Mouse (Mus musculus) kidney, postnatal 36 days (tissue): ENCODE measurements around the gene Ppcs.

Experiments
- DNase-seq, 2 experiments: peaks; one replicate each; pipeline ENCODE4 v3.0.0; 2021 to 2022; ENCODE audit warnings: mixed read lengths in 2 of 2

Gene Ppcs

DNA sequence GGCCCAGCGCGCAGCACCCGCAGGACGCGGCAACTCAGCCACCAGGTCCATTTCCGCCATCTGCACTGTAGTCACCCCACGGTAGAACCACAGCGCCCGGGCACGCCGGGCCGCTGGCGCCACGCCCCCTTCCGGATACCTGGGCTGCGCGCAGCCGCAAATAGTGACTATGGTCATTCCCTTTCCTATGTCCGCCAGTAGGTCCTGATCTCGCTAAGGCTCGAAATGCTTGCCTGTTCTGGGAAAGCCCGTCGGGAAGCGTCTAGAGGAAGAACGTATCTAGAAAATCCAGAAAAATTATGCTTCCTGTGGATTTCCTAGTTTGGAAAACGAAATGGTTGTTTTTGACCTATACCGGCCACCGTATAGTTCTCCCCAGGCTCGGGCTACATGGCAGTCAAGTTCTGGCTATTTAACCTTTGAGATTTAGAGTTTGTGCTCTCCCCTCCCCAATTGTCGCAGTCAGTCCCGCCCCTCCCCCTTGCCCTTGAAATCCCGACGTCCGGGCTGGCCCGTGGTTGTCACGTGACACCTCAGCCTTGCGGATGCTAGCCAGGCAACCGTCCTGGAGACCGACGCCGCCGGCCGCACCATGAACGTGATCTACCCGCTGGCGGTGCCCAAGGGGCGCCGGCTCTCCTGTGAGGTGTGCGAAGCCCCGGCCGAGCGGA is at the start of gene Ppcs, which contains the start of gene Zmynd12:
Gene Ppcs, minus strand, starts transcription at position 127 of the 671 bp plus-strand sequence.
Gene Zmynd12, plus strand, starts transcription at position 521 of the 671 bp plus-strand sequence.
- DNase-seq, result peak; percentile 97

DNA sequence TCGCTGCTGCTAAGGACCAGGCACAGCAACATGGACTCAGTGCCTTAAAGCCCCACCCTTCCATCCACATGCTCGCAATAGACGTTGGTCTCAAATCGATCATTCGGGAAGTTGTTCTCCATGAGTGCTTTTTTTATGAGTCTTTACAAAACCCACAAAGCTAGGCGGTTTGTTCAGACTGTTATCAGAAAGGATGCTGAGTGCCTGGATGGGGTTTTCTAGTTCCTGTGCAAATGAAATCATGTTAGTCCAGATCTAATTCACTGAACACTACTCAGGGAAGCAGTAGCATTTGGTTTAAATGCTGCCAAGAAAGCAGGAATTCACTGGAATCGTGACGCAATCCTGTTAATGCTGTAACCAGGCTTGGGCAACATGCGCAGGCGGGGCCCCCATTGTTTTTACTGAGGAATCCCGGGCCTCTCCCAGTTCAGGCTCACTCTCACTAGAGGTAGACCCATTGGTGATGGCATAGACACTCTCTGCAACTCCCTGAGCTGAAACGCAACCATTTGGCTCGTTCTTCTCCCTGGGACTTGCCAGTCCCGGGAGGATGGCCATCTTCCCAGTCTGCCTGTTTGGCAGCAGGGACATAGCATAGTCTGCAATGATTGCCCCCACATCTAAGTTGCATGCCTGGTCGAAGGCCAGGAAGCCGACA is 45.6 kb upstream of the Ppcs start:
- DNase-seq, result peak in 1 of 2 experiments; percentile 19

DNA sequence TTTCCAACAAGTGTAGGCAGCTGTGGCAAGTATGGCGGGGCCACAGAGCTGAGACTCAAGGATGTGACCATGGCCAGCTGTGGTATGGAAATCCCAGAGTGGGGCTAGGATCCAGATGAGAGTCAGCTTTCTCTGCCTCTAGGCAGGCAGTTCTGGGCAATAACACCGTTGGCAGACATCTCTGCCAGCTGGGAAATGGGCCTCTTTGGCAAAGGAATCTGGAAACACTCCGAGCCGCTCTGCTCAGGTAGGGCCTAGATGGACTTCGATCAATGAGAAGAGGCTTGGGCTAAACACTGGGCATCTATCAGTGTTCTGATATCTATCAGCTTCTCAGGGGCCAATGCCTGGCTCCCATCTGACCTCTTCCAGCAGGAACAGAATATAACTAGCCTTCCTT is 43.6 kb upstream of the Ppcs start:
- DNase-seq, result no peak

DNA sequence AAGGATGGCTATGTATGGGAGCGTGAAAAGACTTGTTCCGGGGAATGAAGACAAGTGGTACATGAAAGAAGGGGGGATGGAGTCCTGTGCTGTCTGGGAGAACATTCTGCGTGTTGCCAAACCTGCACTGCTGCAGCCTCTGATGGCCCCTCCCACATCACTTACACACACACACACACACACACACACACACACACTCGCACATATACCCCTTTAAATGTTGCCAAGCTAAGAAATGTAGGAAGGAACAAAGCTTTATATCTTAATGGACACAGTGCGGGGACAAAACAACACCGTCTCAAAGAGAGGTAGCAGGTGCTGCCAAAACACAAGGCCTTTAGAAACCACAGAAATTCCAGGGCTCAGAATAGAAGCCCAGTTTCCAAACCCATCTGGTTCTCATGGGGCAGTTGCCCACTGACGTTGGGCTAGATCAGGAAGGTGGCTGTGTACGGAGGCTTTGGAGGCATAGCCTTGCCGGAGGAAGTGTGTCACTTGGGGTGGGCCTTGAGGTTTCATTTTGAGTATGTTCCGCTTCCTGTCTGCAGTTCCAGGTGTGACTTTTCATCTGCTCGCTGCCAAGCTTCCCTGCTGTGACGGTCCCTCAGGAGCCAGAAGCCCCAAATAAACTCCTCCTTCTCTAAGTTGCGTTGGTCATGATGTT is 41.7 kb upstream of the Ppcs start:
- no peak for DNase-seq

DNA sequence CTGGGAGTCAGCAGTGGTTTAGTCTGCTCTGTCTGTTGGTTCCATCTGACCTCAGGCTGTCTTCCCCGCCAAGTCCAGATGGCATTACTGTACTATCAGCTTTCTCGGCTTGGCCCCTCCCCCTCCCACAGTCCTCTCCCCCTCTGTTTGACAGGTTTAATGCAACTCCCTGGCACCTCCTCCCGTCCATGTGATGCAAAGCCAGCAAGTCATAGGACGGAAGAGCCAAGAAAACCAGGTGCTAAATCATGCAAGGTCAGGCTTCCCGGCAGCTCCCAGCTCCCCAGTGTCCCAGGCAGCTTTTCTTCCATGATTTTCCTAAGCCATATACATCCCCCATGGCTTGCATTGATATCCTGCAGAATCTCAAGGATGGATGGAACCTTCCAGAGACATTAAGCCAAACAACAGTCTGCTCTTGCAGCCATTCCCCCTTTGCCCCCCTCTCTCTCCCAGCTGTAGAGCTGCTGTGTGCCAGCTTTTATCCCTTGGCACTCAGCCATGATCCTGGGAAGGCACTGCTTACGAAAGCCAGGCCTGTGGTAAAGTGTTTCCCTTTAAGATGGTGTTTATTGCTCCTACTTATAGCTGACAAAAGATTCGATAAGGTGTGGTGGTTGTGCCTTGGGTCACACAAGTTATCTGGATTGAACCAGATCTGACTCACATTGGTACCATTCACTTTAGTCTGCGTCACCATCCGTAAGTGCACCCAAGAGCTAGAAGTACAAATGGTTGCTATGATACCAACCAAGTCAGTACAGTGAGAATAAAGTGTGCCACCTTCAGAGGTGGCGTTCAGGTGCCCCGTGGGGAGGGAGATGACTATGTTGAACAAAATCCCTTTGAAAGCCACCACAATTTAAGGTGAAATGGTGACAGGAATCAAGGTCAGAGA is 40.9 kb upstream of the Ppcs start:
- DNase-seq, result peak; percentile 65 to 72

DNA sequence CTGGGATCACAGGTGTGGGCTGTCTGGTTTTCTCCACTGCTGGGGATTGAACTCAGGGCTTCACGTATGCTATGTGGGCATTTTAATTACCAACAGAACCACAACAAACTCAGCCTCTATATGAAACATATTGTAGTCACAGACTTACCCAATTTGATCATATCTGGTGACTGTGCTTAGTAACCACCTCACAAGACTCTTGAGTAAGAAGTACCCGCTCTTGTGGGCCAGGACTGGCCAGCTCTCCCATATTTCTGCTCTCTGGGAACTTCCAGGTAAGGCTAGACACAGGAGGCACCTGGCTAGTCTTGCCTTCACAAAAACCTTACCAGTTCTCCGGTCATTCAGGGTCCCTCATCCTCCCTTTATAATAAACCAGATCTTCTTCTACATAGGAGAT is 40.2 kb upstream of the Ppcs start:
- no peak for DNase-seq

DNA sequence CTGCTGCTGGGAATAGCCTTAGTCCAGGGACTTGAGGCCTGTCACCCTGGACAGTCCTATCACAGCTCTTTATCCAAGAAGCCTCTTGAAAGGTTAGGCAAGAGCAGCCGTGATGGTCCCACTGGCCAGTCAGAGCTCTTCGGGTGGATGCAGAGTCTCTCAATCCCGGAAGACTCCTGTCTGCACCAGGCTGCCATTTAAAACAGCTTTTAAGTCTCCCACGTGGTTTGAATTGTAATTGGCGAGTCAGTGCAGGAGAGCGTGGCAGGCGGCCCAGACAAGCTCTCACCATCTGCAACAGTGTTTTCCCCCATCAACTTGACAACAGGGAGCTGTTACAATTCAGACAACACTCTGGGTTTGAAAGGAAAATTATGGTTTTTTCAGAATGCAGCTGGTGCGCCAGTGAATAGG is 38.5 kb upstream of the Ppcs start:
- DNase-seq, result peak; percentile 20 to 29

DNA sequence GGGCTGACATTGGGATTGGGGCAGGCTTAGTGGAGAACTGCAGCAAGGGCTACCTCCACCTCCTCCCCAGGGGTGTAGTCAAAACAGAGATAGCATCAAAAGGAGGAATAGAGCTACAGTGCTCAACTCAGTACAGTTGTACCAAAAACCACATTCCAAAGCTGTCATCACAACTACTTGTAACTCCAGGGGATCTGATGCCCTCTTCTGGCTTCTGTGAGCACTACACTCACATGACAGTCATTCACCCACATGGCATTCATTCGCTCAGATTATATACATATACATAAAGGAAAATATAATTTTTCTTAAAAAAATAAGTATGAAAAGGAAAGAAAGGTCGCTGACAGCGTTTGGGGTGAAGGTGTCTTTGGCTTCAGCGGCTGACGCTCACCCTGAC is 38.1 kb upstream of the Ppcs start:
- peak; percentile 35 to 71 for DNase-seq

DNA sequence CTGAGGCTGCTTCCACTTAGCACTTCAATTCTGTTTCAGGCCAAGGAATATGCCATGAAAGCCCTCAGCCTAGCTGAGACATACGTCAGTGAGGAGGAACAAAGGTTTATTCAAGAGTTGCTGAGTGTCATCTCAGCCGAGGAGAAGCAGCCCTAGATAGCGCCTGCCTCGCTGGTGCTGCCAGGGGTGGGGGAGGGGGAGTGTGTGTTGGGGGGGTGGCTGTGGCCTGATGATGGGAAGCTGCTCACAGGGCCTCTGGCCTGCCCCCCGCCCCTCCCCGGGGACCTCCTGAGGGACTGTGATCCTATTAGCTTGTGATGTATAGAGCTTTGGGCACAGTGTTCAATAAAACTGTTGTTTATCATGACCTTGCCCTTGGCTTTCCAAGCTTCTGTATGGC is 31.3 kb upstream of the Ppcs start:
- no peak for DNase-seq

DNA sequence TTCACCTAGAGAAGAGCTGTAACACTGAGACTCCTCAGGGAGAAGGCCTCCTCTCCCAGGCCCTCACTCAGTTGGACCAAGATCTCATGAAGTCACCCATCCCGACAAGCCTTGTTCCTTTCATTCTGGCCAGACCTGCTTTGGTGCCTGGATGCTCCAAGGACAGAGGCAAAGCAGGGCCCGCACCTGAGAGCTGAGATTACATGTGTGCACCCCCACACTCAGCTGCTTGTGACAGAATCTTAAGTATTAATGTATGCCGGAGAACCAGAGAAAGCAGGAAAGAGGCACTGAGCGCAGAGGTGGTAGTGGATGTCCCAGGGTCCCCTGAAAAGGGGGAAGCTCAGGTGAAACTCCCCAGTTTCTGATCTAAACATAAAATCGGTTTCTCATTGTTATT is 30.9 kb upstream of the Ppcs start:
- no peak for DNase-seq

DNA sequence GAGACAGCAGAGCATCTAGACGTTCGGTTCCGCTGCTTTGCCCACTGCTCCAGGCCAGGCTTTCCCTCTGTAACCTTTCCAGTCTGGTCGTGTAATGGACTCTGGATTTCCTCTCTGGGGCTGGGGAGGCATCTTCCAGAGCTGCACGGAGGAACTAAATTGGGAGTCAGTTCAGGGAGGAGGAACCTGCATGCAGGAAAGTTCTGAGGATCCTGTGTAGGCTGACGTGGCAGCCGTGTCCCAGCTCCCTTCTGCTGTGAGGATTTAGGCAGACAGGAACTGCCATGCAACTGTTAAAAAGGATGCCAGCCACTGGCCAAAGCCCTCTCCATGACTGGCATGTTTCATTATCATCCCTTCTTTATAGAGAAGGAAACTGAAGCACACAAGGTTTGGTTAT is 28.2 kb upstream of the Ppcs start:
- no peak for DNase-seq

DNA sequence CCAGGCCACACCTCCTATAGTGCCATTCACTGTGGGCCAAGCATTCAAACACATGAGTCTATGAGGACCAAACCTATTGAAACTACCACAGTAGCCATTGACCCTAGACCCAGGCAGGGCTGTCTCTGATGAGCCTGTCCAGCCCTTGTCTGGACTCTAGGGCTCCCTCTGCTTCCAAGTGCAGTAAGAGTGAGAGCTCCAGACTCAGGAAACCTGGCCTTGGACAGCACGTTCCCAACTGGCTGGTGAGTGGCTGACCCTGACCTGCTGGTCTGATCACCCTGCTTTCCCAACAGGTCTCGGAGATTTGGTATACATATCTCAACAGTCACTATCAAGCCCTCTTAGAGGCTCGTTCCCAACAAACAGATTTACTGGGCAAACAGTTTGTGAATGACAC is 25.6 kb upstream of the Ppcs start:
- DNase-seq, result no peak

DNA sequence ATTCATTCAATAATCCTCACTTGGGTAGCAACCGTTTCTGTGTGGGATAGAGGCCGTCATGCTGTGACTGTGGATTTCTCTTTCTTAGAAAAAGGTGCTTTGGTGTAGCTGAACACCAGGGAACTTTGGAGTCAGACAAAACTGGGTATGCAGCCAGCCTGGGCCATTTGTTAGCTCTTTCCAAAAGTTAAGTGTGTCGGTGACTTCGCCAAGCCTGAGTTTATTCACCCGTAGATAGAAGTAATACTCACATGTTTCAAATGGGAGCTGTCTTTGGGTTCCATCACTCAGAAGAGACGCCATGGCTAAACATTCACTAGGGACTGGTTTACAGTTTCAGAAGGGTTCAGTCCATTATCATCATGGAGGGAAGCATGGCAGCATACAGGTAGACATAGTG is 25.0 kb upstream of the Ppcs start:
- DNase-seq, result peak; percentile 23 to 35

DNA sequence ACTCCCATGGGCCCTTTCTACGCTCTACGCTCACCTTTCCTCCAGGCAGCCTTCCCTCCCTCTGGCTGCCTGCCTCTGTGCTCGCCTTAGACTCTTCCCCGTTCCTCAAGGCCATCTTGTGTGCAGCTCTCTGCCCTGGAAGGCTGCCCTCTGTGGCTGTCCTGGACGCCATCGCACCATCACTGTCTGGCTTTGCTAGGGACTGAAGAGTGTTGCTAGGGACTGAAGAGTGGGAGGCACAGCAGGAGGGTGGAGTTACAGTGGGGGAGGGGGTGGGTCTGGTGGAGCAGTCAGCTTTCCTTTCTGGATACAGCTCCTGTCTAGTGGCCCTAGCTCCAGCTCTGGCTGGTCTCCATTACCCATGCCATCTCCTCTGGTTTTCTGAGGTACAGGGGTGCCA is 20.3 kb upstream of the Ppcs start:
- DNase-seq, result no peak

DNA sequence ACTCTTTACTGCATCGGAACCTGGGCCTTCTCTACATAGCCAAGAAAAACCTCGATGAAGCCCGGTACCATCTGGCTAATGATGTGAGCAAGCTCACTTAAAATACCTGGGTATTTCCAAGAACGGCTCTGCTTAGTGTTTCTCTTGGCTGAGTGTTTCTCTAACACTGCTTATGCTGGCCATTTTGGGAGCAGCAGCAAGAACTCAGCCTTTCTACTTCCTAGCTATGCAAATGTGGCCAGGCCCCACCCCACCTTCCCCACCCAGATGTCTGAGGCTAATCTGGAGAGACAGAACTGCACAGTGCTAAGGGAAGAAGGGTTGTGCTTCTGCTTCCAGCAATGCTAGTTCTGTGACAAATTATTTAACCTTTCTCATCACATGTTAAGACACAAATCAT is 19.6 kb upstream of the Ppcs start:
- no peak for DNase-seq

DNA sequence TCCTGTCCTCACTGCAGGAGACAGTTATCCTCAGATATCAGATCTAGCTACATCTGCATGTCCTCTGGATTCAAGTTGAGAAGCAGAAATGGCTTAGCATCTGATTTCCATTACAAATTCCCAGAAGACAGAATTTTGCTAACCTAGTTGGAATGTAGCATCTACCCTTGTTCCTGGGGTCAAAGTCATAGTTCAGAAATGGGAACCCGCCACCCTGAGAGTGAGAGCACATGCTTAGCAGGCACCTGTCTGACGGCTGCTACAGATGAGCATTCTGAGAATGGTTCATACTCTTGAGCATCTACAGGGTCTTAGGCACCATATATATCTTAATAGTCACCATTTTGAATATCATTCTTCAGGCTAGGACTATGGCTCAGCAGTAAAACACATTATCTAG is 15.7 kb upstream of the Ppcs start:
- DNase-seq, result peak; percentile 43 to 64

DNA sequence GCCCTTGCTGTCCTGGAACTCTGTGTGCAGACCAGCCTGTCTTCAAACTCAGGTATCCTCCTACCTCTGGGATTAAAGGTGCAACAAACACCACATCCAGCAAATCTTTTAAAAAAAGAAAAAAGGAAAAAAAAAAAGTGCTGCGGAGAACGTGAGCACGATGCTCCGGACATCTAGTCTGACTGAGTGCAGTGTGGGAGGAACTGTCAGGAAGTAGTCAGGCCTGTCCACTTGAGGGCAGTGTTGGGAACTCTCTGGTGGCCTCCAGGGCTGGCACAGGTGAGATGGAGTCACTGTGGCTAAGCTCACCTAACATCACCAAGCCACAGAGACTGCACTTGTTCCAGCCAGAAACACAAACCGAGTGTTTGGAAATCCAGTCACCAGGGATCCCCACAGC is 8.5 kb upstream of the Ppcs start:
- DNase-seq, result peak; percentile 76 to 83

DNA sequence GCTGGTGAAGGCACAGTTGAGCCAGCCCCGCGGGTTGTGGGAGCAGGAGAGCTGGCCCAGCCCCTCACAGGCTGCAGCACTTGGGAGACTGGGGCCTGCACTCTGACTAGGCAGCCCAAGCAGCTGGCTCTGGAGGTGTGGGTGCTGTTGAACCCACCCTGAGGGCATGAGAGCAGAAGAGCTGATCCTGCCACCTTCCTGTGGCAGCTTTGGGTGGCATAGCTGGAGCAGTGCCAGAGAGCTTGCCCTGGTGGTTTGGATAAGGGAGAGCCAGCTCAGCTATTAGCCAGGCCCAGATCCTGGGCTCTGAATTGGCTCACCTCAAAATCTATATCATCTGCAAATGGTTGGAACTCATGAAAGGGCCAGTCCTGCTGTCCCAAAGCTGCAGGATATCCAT is 5.5 kb upstream of the Ppcs start:
- DNase-seq, result peak; percentile 60 to 75

DNA sequence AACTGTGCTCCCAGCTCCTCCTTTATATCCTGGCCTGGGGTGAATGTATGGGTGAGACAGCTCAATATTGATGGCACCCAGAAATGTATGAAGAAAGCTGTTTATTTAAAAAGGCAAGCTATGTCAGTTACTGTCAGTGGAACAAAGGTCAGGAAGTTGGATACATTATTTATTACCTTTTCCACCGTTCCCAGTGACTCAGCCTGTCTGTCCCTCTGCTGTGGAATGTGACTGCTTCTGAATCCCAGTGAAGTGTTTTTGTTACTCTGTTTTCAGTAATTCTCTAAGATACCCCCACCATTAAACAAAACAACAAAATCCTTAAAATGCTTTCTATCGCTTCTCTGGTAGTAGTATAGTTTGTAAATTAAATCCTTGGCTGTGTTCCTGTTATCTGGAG is 3.4 kb upstream of the Ppcs start:
- DNase-seq, result peak in 1 of 2 experiments; percentile 20

DNA sequence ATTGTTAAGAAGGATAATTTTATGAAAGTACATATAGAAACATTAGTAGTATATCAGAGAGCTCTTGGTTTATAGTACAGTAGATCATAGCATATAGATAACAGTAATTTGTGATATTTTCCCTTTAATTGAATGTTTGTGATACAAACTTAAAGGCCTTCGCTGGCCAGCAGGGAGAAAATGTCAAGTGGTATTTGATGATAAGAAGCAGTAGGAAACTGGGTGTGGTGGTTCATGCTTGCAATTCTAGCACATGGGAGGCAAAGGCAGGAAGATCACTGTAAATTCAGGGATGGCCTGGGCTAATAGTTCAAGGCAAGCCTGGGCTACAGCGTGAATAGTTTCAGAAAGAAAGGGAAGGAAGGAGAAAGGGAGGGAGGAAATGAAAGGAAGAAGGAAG is 2.9 kb upstream of the Ppcs start:
- no peak for DNase-seq

DNA sequence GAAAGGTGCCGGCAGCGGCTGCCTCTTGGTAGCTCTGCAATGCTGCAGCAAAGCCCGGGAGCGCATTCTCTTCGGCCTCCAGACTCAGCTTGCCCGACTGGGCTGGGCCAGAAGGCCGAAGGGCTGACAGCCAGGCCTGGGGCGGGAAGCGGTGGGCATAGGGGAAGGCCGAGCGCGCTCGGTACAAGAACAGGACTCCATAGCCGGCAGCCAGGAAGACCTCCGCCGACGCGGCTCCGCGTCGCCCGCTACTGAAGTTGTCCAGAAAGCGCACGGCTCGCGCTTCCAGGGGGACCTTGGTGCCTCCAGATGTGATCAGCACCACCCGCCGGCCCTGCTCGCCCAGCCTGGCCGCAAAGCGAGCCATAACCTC is 313 bp downstream of the Ppcs start:
- peak; percentile 21 to 50 for DNase-seq

DNA sequence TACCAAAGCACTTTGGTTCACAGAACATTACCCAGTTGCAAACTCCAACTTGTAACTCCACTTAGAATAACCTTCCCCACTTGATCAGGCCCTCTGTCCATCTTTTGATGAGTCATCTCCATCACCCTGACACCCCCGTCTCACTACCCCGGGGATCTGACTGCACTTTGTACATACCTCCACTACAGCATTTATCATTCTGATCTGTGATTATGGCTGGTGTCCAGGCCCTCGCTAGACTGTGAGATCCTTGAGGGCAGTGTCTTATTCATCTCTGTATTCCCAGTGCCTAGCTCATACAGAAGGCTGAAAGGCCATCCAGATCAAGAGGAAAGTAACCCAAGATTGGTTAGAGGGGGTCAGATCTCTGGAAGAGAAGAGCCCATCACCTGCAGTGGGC is 1.0 kb downstream of the Ppcs start:
- peak in 1 of 2 experiments; percentile 15 for DNase-seq

DNA sequence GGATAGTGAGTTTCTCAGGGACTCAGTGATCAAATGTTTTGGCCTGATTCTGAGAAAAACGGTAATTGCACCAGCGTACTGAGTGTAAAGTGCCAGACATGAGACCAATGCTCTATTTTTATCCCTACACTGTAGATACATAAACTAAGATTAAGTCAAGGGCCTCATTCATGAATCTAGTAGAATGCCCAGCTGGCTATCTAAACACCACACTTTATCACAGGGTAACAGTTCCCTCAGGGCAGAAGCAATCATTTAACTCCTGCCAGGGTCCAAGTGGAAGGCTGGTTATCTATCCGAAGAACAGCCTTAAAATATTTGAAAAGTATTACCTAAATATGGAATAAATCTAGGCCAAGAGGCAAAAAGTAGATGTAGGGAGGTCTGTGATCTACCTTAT is 4.3 kb downstream of the Ppcs start:
- no peak for DNase-seq
